Mouse (Mus musculus): Measurements from ENCODE around the gene Skap1. TPM values are rescaled to one million over a fixed set of nuclear protein-coding genes. Genes with fewer than 3 reads are reported as not detected.
A peak's percentile ranks its signal among the peaks of the same experiment; 100 is the strongest.

Gene Skap1
- polyA plus RNA-seq, 1 experiment from 2014 or later, result 1.1 TPM

DNA sequence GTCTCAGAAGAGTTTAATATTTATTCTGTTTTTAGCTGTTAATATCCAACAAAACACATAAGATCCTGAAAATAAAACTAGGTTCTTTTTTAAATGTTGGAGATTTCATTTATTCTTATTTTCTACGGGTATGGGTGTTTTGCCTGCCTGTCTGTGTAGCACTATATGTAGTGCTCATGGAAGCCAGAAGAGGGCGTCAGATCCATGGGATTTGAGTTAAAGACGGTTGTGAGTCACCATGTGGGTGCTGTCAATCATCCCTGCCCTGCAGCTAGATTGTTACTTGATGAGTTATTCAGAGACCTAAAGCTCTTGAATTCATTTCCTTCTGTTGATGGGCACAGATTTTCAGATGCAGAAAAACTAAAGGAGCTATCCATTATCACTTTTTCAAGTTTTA, 108.1 kb downstream of the Skap1 start:
- H3K4me3 ChIP-seq, result no peak overlapping the region
- 33% methylated on average over 3 of the region's 3 CpGs for WGBS

DNA sequence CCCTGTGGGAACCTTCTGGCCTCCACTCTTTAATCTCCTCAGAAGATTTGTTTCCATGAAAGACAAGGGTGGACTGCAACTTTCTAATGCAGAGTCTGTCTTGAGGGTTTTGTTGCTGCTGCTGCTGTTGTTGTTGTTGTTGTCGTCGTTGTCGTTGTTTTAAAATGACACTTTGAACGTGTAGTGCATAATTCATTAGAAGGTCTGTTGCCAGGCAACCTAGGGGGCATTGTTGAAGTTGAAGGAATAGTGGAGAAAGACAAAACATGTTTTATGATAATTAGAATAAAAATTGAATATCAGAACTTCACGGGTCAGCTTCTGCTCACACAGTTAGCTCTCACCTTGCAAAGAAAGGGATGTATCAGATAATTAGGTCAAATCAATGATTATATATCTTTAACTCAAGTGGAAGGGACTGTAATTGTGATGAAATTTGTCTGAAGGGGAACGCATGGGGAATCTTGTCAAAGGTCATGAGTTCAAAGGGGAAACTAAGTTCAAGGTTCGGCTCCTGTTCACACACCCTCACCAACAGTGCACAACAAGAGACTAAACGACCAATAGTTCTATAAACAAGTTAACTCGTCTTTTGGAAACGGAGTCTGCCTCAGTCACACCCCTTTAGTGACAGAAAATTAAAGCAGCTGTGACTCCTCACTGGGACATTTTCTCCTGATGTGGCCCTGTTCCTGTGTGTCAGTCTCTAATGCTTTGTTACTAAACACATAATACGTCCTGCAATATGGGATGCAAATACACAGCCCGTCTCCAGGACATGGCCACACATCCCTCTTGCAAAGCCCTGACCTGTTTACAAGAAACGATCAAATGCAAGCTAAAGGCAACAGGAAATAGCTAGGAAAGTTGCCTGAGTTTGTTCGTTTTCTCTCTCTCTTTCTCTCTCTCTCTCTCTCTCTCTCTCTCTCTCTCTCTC, 112.4 kb downstream of the Skap1 start:
- H3K4me3 ChIP-seq, result no peak overlapping the region
- H3K9me3 ChIP-seq, result no peaks in the 10 kb centered on the region
- peaks cover 64% of the 10 kb centered on the region for H3K27me3 ChIP-seq (replicated peaks)
- no peak overlapping the region for H3K27ac ChIP-seq (replicated peaks)
- H3K36me3 ChIP-seq, result no peaks in the 10 kb centered on the region
- H3K4me1 ChIP-seq, result peaks cover 8% of the 10 kb centered on the region
- WGBS, result 46% methylated on average over 14 of the region's 14 CpGs
- no peak for ATAC-seq (ENCODE audit: extremely low read depth, insufficient number of reproducible peaks, low FRiP score, low TSS enrichment)
- no peak overlapping the region for H3K9ac ChIP-seq
- no peak overlapping the region for H3K4me2 ChIP-seq

More for the DNA sequence above, 108.1 kb downstream of the Skap1 start:
- Histone ChIP-seq H3K9me3 (no peaks in the 10 kb centered on the region), H3K4me2 (no peak overlapping the region), H3K4me1 (no peaks in the 10 kb centered on the region), H3K27me3 (replicated peaks) (peaks cover 44% of the 10 kb centered on the region), H3K9ac (no peak overlapping the region), H3K27ac (replicated peaks) (no peak overlapping the region), H3K36me3 (no peaks in the 10 kb centered on the region)
- no peak for ATAC-seq (ENCODE audit: extremely low read depth, insufficient number of reproducible peaks, low FRiP score, low TSS enrichment)

DNA sequence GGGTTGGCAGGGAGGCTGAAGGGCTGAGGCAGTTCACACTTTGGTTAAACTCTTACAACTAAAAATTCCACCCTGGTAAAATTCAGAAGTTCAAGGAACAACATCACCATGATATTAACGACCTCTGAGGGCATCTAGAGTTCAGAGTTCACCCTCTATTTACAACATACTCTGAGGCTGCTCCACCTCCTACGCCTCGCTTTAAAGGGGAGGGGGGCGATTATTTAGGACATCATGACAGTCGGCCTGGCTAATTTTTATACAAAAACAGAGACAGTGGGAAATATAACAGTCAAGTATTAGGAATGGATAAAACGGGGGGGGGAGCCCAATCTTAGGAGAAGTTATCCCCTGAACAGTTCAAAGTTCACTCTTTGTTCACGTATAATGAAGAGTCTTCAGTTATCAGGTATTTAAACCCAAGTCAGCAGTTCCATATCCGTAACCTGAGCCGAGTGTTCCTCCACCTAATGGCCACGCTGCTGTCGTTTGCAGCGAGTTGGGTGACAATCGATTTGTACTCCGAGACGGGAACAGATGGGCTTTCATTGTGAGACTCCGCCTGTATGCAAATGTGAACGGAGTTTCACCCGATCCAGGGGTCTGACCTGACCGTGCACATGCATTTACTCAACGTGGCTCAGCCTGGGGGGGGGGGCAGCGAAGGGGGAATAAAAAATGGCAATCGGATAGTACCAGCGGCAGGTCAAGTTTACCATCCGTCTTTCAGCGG, 114.3 kb downstream of the Skap1 start:
- H3K9ac ChIP-seq, result 0 out of 2 replicates have a peak overlapping the region, but pooled peaks have one; percentile 44
- H3K4me2 ChIP-seq, result peak overlapping the region; percentile 58
- 28% methylated on average over 25 of the region's 25 CpGs for WGBS
- no peak overlapping the region for H3K27ac ChIP-seq (replicated peaks)
- H3K4me3 ChIP-seq, result peak overlapping the region; percentile 18
- no peak for ATAC-seq (ENCODE audit: extremely low read depth, insufficient number of reproducible peaks, low FRiP score, low TSS enrichment)
- H3K27me3 ChIP-seq (replicated peaks), result peaks cover 68% of the 10 kb centered on the region
- no peaks in the 10 kb centered on the region for H3K36me3 ChIP-seq
- H3K4me1 ChIP-seq, result peaks cover 8% of the 10 kb centered on the region
- no peaks in the 10 kb centered on the region for H3K9me3 ChIP-seq

DNA sequence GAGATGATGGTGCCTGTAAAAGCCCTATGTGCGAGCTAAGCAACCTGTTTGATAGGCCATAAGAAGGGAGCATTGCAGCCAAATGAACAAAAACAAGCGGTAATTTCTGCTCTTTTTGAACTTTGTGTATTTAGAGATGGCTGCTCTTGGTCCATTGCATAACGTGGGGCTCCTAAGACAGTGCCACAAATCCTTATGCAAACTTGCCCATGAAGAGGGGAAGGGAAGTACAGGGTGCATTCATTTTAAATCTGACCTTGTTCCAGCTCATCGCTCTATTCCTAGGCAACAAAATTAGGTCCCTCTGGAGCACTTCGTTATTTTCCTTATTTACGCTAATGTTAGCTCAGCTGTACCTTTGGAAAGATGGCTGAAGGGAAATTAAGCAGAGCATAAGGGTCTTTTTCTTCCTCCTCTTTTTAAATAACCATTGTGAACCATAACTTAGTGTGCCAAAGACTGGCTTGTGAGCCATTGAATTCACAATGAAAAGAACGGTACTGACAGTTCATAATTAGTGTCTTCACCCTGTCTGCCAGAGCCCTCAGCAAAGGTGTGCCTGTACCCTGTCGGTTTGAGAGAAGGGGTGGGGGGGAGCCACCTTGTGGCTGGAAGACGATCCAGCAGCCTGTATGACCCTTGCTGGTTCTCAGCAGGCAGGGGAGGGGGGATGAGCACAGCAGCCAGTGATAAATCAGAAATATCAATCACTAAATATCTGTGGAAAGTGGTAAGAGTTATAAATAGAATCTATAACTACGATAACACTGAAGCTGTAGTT, 117.4 kb downstream of the Skap1 start:
- no peak overlapping the region for H3K4me2 ChIP-seq
- H3K4me3 ChIP-seq, result no peak overlapping the region
- peaks cover 8% of the 10 kb centered on the region for H3K4me1 ChIP-seq
- WGBS, result 48% methylated on average over 10 of the region's 10 CpGs
- no peaks in the 10 kb centered on the region for H3K9me3 ChIP-seq
- H3K27me3 ChIP-seq (replicated peaks), result peaks cover 48% of the 10 kb centered on the region
- no peak overlapping the region for H3K27ac ChIP-seq (replicated peaks)
- H3K9ac ChIP-seq, result no peak overlapping the region
- no peaks in the 10 kb centered on the region for H3K36me3 ChIP-seq
- no peak for ATAC-seq (ENCODE audit: extremely low read depth, insufficient number of reproducible peaks, low FRiP score, low TSS enrichment)

DNA sequence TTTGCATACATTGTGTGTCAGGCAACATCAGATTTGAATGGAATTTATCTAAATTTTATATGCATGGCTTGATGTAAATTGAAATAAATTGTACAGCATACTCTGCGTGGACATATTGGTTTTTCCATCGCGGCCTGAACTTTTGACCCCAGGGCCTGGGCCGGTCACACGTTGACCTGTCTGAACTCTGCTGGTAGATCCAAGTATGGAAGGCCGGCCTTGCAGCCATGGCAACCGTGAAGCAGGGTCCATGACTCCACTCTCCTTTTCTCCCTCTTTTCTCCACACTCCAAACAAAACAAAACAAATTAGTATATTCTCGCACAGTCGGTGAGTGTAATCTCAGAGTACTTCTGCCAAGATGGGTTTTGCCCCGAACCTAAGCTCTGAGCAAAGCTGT, 118.2 kb downstream of the Skap1 start:
- no peak overlapping the region for H3K4me3 ChIP-seq
- no peak overlapping the region for H3K4me2 ChIP-seq
- no peak overlapping the region for H3K27ac ChIP-seq (replicated peaks)
- peaks cover 44% of the 10 kb centered on the region for H3K27me3 ChIP-seq (replicated peaks)
- H3K9me3 ChIP-seq, result no peaks in the 10 kb centered on the region
- ATAC-seq (ENCODE audit: extremely low read depth, insufficient number of reproducible peaks, low FRiP score, low TSS enrichment), result no peak
- no peaks in the 10 kb centered on the region for H3K36me3 ChIP-seq
- whole genome bisulfite sequencing, result 43% methylated on average over 10 of the region's 10 CpGs
- H3K4me1 ChIP-seq, result peaks cover 8% of the 10 kb centered on the region
- no peak overlapping the region for H3K9ac ChIP-seq

DNA sequence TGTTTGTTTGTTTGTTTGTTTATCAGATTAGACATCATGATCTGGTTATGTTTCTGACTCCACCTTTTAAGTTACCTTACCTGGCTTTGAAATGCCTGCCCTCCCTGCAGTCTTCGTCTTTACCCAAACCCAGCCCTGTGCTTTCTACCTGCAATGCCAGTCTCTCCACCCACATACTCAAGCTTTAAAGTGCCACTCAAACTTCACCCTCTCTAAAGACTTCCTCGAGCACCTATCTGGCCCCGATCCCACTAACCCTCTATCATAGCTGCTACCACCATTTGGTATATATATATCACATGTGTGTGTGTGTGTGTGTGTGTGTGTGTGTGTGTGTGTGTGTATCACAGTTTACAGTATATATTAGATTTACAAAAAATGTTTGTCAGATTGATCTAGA, 125.4 kb downstream of the Skap1 start:
- Histone ChIP-seq H3K4me3 (no peak overlapping the region), H3K4me2 (no peak overlapping the region), H3K36me3 (no peaks in the 10 kb centered on the region), H3K27me3 (replicated peaks) (peaks cover 30% of the 10 kb centered on the region), H3K27ac (replicated peaks) (no peak overlapping the region), H3K4me1 (no peaks in the 10 kb centered on the region), H3K9me3 (no peaks in the 10 kb centered on the region), H3K9ac (no peak overlapping the region)
- WGBS, result 69% methylated on average over 3 of the region's 3 CpGs
- no peak for ATAC-seq (ENCODE audit: extremely low read depth, insufficient number of reproducible peaks, low FRiP score, low TSS enrichment)

DNA sequence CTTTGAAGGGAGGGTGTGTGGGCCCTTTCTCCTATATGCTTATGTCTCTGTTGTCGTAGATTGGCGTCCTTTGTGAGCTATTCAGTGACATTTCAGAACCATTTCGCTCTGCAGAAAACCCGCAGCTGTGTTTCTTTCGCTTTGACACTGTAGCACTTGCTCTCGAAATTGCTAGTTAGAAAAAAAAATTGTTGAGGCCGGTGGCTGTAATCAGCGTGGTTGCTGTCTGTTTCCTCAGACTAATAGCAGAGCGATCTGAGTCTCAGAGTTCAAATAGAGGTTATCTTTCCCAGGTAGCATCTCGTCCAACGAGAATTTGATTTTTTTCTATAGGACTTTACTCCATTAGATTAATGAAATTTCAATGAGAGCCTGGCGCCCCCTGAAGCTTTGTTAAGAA, 131.5 kb downstream of the Skap1 start:
- 32% methylated on average over 12 of the region's 12 CpGs for WGBS
- Histone ChIP-seq H3K4me3 (peak overlapping the region; percentile 24), H3K27me3 (replicated peaks) (peaks cover 26% of the 10 kb centered on the region), H3K36me3 (no peaks in the 10 kb centered on the region), H3K27ac (replicated peaks) (no peak overlapping the region), H3K4me2 (peak overlapping the region; percentile 55), H3K9me3 (no peaks in the 10 kb centered on the region), H3K4me1 (peaks cover 9% of the 10 kb centered on the region), H3K9ac (peak overlapping the region; percentile 29; the same call in 1 of the 2 replicates)
- no peak for ATAC-seq (ENCODE audit: extremely low read depth, insufficient number of reproducible peaks, low FRiP score, low TSS enrichment)

DNA sequence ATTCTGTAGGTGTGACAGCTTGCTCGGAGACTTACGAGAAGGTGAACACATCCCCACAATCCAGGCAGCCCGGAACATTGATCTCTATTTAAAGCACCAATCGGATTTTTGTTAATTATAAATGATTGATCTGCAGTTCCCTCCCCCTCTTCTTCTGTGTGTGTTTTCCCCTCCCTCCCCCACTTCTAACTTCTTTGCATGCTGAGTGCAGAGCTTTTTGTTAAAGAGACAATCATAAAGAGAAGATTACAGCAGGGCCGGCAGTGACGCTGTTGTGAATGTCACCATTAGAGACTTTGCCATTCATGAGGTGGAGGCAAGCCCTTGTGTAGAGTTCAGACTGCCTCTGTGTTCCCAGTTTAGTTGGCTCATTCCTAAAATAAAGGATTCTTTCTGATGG, 131.9 kb downstream of the Skap1 start:
- 28% methylated on average over 6 of the region's 6 CpGs for WGBS
- no peaks in the 10 kb centered on the region for H3K9me3 ChIP-seq
- peak overlapping the region; percentile 29; the same call in 1 of the 2 replicates for H3K9ac ChIP-seq
- H3K36me3 ChIP-seq, result no peaks in the 10 kb centered on the region
- H3K27me3 ChIP-seq (replicated peaks), result peaks cover 26% of the 10 kb centered on the region
- H3K4me3 ChIP-seq, result peak overlapping the region; percentile 24
- H3K4me1 ChIP-seq, result peaks cover 9% of the 10 kb centered on the region
- ATAC-seq (ENCODE audit: extremely low read depth, insufficient number of reproducible peaks, low FRiP score, low TSS enrichment), result no peak
- H3K27ac ChIP-seq (replicated peaks), result no peak overlapping the region
- peak overlapping the region; percentile 55 for H3K4me2 ChIP-seq

DNA sequence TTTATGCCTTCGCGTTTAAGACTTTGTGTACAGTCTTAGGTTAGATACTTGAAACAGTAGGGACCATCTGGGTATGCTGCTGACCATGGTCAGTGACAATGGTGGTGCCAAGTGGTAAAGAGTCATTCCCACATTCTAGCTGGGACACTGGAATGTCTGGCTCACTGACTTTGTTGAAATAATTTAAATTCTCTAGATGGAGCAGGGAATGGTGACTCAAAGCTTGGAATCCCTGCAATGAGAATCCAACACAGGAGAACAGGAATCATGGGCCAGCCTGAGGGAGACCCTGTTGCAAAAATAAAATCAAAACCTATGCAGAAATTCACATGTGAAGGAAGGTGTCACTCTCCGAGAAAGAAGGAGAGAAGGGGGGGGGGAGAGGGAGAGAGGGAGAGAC, 138.4 kb downstream of the Skap1 start:
- peaks cover 30% of the 10 kb centered on the region for H3K4me1 ChIP-seq
- H3K27ac ChIP-seq (replicated peaks), result no peak overlapping the region
- WGBS, result 54% methylated on average over 3 of the region's 3 CpGs
- no peak for ATAC-seq (ENCODE audit: extremely low read depth, insufficient number of reproducible peaks, low FRiP score, low TSS enrichment)
- H3K9ac ChIP-seq, result no peak overlapping the region
- H3K27me3 ChIP-seq (replicated peaks), result peaks cover 23% of the 10 kb centered on the region
- no peak overlapping the region for H3K4me2 ChIP-seq
- no peaks in the 10 kb centered on the region for H3K36me3 ChIP-seq
- no peaks in the 10 kb centered on the region for H3K9me3 ChIP-seq
- H3K4me3 ChIP-seq, result no peak overlapping the region

DNA sequence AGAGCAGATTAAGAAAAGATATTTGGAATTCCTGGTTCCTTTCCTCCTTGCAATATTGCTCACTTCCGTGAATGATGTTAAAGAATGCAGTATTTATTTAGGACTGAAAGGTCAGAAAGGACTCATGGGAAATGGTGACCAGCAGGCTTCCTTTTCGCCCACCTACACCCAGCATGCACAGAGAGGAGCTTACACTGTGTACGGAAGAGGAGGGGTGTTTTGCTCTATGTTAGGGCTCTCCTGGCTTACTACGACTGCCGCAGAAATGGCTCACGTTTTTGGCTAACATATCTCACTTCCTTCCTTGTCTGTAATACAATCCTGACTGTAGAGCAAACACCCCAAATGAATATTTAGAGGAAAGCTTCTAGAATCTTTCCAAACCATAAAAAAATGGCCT, 139.9 kb downstream of the Skap1 start:
- Histone ChIP-seq H3K9me3 (no peaks in the 10 kb centered on the region), H3K4me2 (peak overlapping the region; percentile 22; the same call in 1 of the 2 replicates), H3K4me3 (no peak overlapping the region), H3K36me3 (no peaks in the 10 kb centered on the region), H3K27me3 (replicated peaks) (peaks cover 33% of the 10 kb centered on the region), H3K27ac (replicated peaks) (peak overlapping the region; percentile 70), H3K9ac (no peak overlapping the region), H3K4me1 (peaks cover 30% of the 10 kb centered on the region)
- 37% methylated on average over 6 of the region's 6 CpGs for WGBS
- ATAC-seq (ENCODE audit: extremely low read depth, insufficient number of reproducible peaks, low FRiP score, low TSS enrichment), result no peak

Data from heart, embryonic 13.5 days (tissue).